ENCODE assay signal across 8 mouse cellular contexts in genomic region chr4:135872589-135873391, GRCm38 (mm10). TPM values are rescaled to one million over a fixed set of nuclear protein-coding genes. Genes with fewer than 3 reads are reported as not detected.
DNase-seq lines count a peak whose midpoint lies in the region; ATAC-seq and TF ChIP-seq lines count a peak whose summit lies in the region.

No protein-coding gene starts in this region.

- peak overlapping the region; percentile 91 for H3K9ac ChIP-seq in embryonic facial prominence, embryonic 14.5 days (ENCODE audit: low read depth, low read length)
- peak overlapping the region; percentile 99 for H3K9ac ChIP-seq in intestine, embryonic 14.5 days (ENCODE audit: low read length)
- H3K9ac ChIP-seq in neural tube, embryonic 12.5 days: peak overlapping the region; percentile 89

- peak overlapping the region; percentile 66 for H3K4me3 ChIP-seq in spleen, adult 2 months (ENCODE audit: extremely low read depth, insufficient read depth, insufficient read length)
- H3K4me3 ChIP-seq in embryonic facial prominence, embryonic 14.5 days (ENCODE audit: low read depth, low read length): peak overlapping the region; percentile 73
- H3K4me3 ChIP-seq in intestine, embryonic 14.5 days (ENCODE audit: low read depth, low read length): peak overlapping the region; percentile 90
- peak overlapping the region; percentile 72 for H3K4me3 ChIP-seq in neural tube, embryonic 12.5 days

- no peaks in the 10 kb centered on the region for H3K9me3 ChIP-seq in embryonic facial prominence, embryonic 14.5 days (ENCODE audit: control insufficient read depth, low read length)
- H3K9me3 ChIP-seq in intestine, embryonic 14.5 days (ENCODE audit: control insufficient read depth, low read length): no peaks in the 10 kb centered on the region
- H3K9me3 ChIP-seq in neural tube, embryonic 12.5 days: no peaks in the 10 kb centered on the region

- no peak for TF ChIP-seq POLR2A in spleen, adult 2 months (IDR thresholded peaks at IDR 0.05; ENCODE audit: low read depth, low read length)

- 3% methylated on average over 17 of the region's 17 CpGs for WGBS in spleen, adult 2 months
- WGBS in embryonic facial prominence, embryonic 14.5 days: 6% methylated on average over 17 of the region's 17 CpGs
- WGBS in intestine, embryonic 14.5 days: 8% methylated on average over 17 of the region's 17 CpGs
- 13% methylated on average over 17 of the region's 17 CpGs for WGBS in neural tube, embryonic 12.5 days

- no peak for DNase-seq in spleen, adult 2 months (ENCODE audit: low read depth in 1 of 2, low spot score in 2 of 2)
- DNase-seq in spleen, adult 18-20 months: no peak
- no peak for DNase-seq in embryonic facial prominence, embryonic 14.5 days (ENCODE audit: low spot score)
- no peak for DNase-seq in intestine, embryonic 14.5 days (ENCODE audit: low spot score)
- no peak for DNase-seq in left cerebral cortex, postnatal 14 days (ENCODE audit: low spot score in 2 of 2)
- DNase-seq in c-Kit-positive CD71-positive TER-119-positive erythroid progenitor cells, embryonic 14.5 days (ENCODE audit: low spot score): no peak
- DNase-seq in layer of hippocampus, adult 11-12 months (ENCODE audit: low spot score): no peak

- peak overlapping the region; percentile 84 for H3K4me2 ChIP-seq in embryonic facial prominence, embryonic 14.5 days (ENCODE audit: low read depth, low read length)
- H3K4me2 ChIP-seq in intestine, embryonic 14.5 days (ENCODE audit: low read length): peak overlapping the region; percentile 71
- peak overlapping the region; percentile 79 for H3K4me2 ChIP-seq in neural tube, embryonic 12.5 days (replicated peaks)

- no peak for TF ChIP-seq CTCF in spleen, adult 2 months (IDR thresholded peaks at IDR 0.05; ENCODE audit: extremely low read depth, insufficient read depth, insufficient read length, insufficient replicate concordance)

- peaks cover 18% of the 10 kb centered on the region for H3K36me3 ChIP-seq in spleen, adult 2 months (ENCODE audit: control insufficient read depth, insufficient read depth, low read length)
- H3K36me3 ChIP-seq in embryonic facial prominence, embryonic 14.5 days (ENCODE audit: control insufficient read depth, insufficient read depth, low read length): peaks cover 33% of the 10 kb centered on the region
- peaks cover 36% of the 10 kb centered on the region for H3K36me3 ChIP-seq in intestine, embryonic 14.5 days (ENCODE audit: control insufficient read depth, insufficient read depth, low read length)
- peaks cover 11% of the 10 kb centered on the region for H3K36me3 ChIP-seq in neural tube, embryonic 12.5 days

- ATAC-seq in embryonic facial prominence, embryonic 14.5 days (ENCODE audit: low read depth): no peak
- ATAC-seq in intestine, embryonic 14.5 days (replicated peaks; ENCODE audit: low FRiP score, low TSS enrichment, low read depth): no peak
- ATAC-seq in neural tube, embryonic 12.5 days (ENCODE audit: low FRiP score, low read depth): no peak

- H3K27me3 ChIP-seq in spleen, adult 2 months (ENCODE audit: control insufficient read depth, insufficient read depth, low read length): no peaks in the 10 kb centered on the region
- no peaks in the 10 kb centered on the region for H3K27me3 ChIP-seq in embryonic facial prominence, embryonic 14.5 days (replicated peaks; ENCODE audit: control insufficient read depth, insufficient read depth, low read length)
- no peaks in the 10 kb centered on the region for H3K27me3 ChIP-seq in intestine, embryonic 14.5 days (replicated peaks; ENCODE audit: control insufficient read depth, insufficient read depth, low read length)
- H3K27me3 ChIP-seq in neural tube, embryonic 12.5 days (replicated peaks): no peaks in the 10 kb centered on the region

- intact Hi-C loops in left cerebral cortex, postnatal 14 days (cut with DNase I): loop anchor here (1.0 to 10.0 kb wide), 2 partner anchors 16 to 948 kb away; partner anchors contain the start of gene Rsrp1

- H3K27ac ChIP-seq in spleen, adult 2 months (ENCODE audit: insufficient read depth, low read length): peak overlapping the region; percentile 97
- H3K27ac ChIP-seq in embryonic facial prominence, embryonic 14.5 days (replicated peaks; ENCODE audit: low read depth, low read length): peak overlapping the region; percentile 100
- H3K27ac ChIP-seq in intestine, embryonic 14.5 days (ENCODE audit: low read depth): peak overlapping the region; percentile 100
- peak overlapping the region; percentile 98 for H3K27ac ChIP-seq in neural tube, embryonic 12.5 days

- H3K4me1 ChIP-seq in spleen, adult 2 months (ENCODE audit: control insufficient read depth, insufficient read depth, insufficient read length): peaks cover 28% of the 10 kb centered on the region
- peaks cover 45% of the 10 kb centered on the region for H3K4me1 ChIP-seq in embryonic facial prominence, embryonic 14.5 days (ENCODE audit: control insufficient read depth, insufficient read depth, low read length)
- H3K4me1 ChIP-seq in intestine, embryonic 14.5 days (replicated peaks; ENCODE audit: control insufficient read depth, insufficient read depth, low read length): peaks cover 39% of the 10 kb centered on the region
- peaks cover 50% of the 10 kb centered on the region for H3K4me1 ChIP-seq in neural tube, embryonic 12.5 days

RNA-seq across cellular contexts. Expression of gene Pnrc2, which starts 0.9 kb away (rescaled TPM):
- 12.2 and 14.7 TPM in 2 replicates for polyA plus RNA-seq in spleen, adult 2 months (2012; rRNA removed)
- 158 and 162 TPM in 2 replicates for polyA plus RNA-seq in embryonic facial prominence, embryonic 14.5 days (2014; fragmentation: Nextera tagmentation; extraction: Ambion mirVana)
- 167 and 175 TPM in 2 replicates for polyA plus RNA-seq in intestine, embryonic 14.5 days (2014; fragmentation: Nextera tagmentation; extraction: Ambion mirVana)
- polyA plus RNA-seq in neural tube, embryonic 12.5 days (2016; fragmentation: Nextera tagmentation; extraction: Ambion mirVana): 145 and 154 TPM in 2 replicates
- 10 to 100 TPM; 48.8 to 49.7 TPM for total RNA-seq in left cerebral cortex, postnatal 14 days (2021)

RNA-seq across cellular contexts. Expression of gene Srsf10, which starts 17.2 kb away (rescaled TPM):
- polyA plus RNA-seq in spleen, adult 2 months (2012; rRNA removed): 68.0 and 109 TPM in 2 replicates
- 212 and 235 TPM in 2 replicates for polyA plus RNA-seq in embryonic facial prominence, embryonic 14.5 days (2014; fragmentation: Nextera tagmentation; extraction: Ambion mirVana)
- polyA plus RNA-seq in intestine, embryonic 14.5 days (2014; fragmentation: Nextera tagmentation; extraction: Ambion mirVana): 271 and 273 TPM in 2 replicates
- polyA plus RNA-seq in neural tube, embryonic 12.5 days (2016; fragmentation: Nextera tagmentation; extraction: Ambion mirVana): 279 and 303 TPM in 2 replicates
- 10 to 100 TPM; 71.0 to 77.4 TPM for total RNA-seq in left cerebral cortex, postnatal 14 days (2021)

RNA-seq across cellular contexts. Expression of gene Cnr2, which starts 22.4 kb away (rescaled TPM):
- polyA plus RNA-seq in spleen, adult 2 months (2012; rRNA removed): 44.8 and 47.2 TPM in 2 replicates
- polyA plus RNA-seq in embryonic facial prominence, embryonic 14.5 days (2014; fragmentation: Nextera tagmentation; extraction: Ambion mirVana): 0.69 and 1.1 TPM in 2 replicates
- polyA plus RNA-seq in intestine, embryonic 14.5 days (2014; fragmentation: Nextera tagmentation; extraction: Ambion mirVana): 0.24 and 0.44 TPM in 2 replicates
- polyA plus RNA-seq in neural tube, embryonic 12.5 days (2016; fragmentation: Nextera tagmentation; extraction: Ambion mirVana): 0.32 and 0.34 TPM in 2 replicates
- under 1 TPM in 1 of 2 experiments, not detected in 1; 0.09 TPM for total RNA-seq in left cerebral cortex, postnatal 14 days (2021)

RNA-seq across cellular contexts. Expression of gene Fuca1, which starts 47.7 kb away (rescaled TPM):
- polyA plus RNA-seq in spleen, adult 2 months (2012; rRNA removed): 45.7 TPM in 2 replicates
- polyA plus RNA-seq in embryonic facial prominence, embryonic 14.5 days (2014; fragmentation: Nextera tagmentation; extraction: Ambion mirVana): 70.2 and 79.5 TPM in 2 replicates
- 108 and 110 TPM in 2 replicates for polyA plus RNA-seq in intestine, embryonic 14.5 days (2014; fragmentation: Nextera tagmentation; extraction: Ambion mirVana)
- polyA plus RNA-seq in neural tube, embryonic 12.5 days (2016; fragmentation: Nextera tagmentation; extraction: Ambion mirVana): 48.2 and 53.6 TPM in 2 replicates
- 10 to 100 TPM; 34.0 to 39.0 TPM for total RNA-seq in left cerebral cortex, postnatal 14 days (2021)

Comparison
In these comparisons a context has a peak if more than half of its experiments do, and no peak if none do; other contexts are left out.
1. RNA of gene Cnr2, which starts 22.4 kb away (polyA plus RNA-seq): 44.8 to 47.2 TPM in spleen, adult 2 months; 0.69 to 1.1 TPM in embryonic facial prominence, embryonic 14.5 days, 0.32 to 0.34 TPM in neural tube, embryonic 12.5 days and 0.24 to 0.44 TPM in intestine, embryonic 14.5 days; every median in the first group is over 10 times any median in the second.
2. Peak in every context shown above with its lines, with median percentiles within 50 percentile points of each other: H3K27ac ChIP-seq, H3K4me3 ChIP-seq, H3K4me2 ChIP-seq and H3K9ac ChIP-seq.